32 mouse cellular contexts compared by ENCODE assay signal in genomic region chr8:70458462-70458861, GRCm38 (mm10). TPM values are rescaled to one million over a fixed set of nuclear protein-coding genes. Genes with fewer than 3 reads are reported as not detected.
DNase-seq lines count a peak whose midpoint lies in the region; ATAC-seq and TF ChIP-seq lines count a peak whose summit lies in the region.
"Had no signal": no experiment of that assay in that cellular context is flagged by ENCODE, and none has a peak within 500 bp of the region (broad histone marks: within the 10 kb centered on the region; RNA-seq: fewer than 3 reads in every experiment).

No protein-coding gene starts in this region.

- peak overlapping the region; percentile 17; the same call in 1 of the 2 replicates for H3K27ac ChIP-seq in cerebellum, adult 2 months (ENCODE audit: insufficient read depth, low read length)
- H3K27ac ChIP-seq: embryonic facial prominence, embryonic 10.5 days; embryonic facial prominence, embryonic 13.5 days; forebrain, embryonic 12.5 days; forebrain, embryonic 15.5 days; hindbrain, embryonic 13.5 days had no signal

- WGBS in cerebellum, adult 2 months = 39% methylated on average over 3 of the region's 3 CpGs

- H3K4me1 ChIP-seq in cerebellum, adult 2 months (ENCODE audit: control insufficient read depth, insufficient read depth, low read length) = peaks cover 67% of the 10 kb centered on the region
- peaks cover 85% of the 10 kb centered on the region for H3K4me1 ChIP-seq in megakaryocyte, embryonic 14.5 days
- H3K4me1 ChIP-seq: forebrain, embryonic 15.5 days had no signal

- H3K4me3 ChIP-seq in cerebellum, adult 2 months (replicated peaks; ENCODE audit: insufficient read depth, low read depth, low read length) = no peak overlapping the region
- H3K4me3 ChIP-seq in megakaryocyte, embryonic 14.5 days (replicated peaks) = peak overlapping the region; percentile 73
- H3K4me3 ChIP-seq: embryonic facial prominence, embryonic 10.5 days; embryonic facial prominence, embryonic 13.5 days; erythroblast, embryonic 14.5 days; forebrain, embryonic 12.5 days; forebrain, embryonic 15.5 days; hindbrain, embryonic 13.5 days had no signal

- peaks cover 8% of the 10 kb centered on the region for H3K9me3 ChIP-seq in megakaryocyte, embryonic 14.5 days
- H3K9me3 ChIP-seq: embryonic facial prominence, embryonic 10.5 days; embryonic facial prominence, embryonic 13.5 days; forebrain, embryonic 12.5 days; forebrain, embryonic 15.5 days; hindbrain, embryonic 13.5 days had no signal

- no peak for ATAC-seq in megakaryocyte, adult 5-6 weeks (ENCODE audit: poor library complexity, severe bottlenecking)
- ATAC-seq: activated CD4-positive, CD25-positive, alpha-beta regulatory T cell, adult 4 months; CD4-positive, CD25-positive, alpha-beta regulatory T cell, adult 4 months; forebrain, embryonic 15.5 days; hindbrain, embryonic 16.5 days; inflammation-experienced regulatory T-cells, adult 6 months; intestine, embryonic 16.5 days had no signal

- DNase-seq in adrenal gland, adult 2 months = peak; percentile 68
- no peak for DNase-seq in adrenal gland, postnatal 4 days (ENCODE audit: low spot score in 2 of 2)
- peak in 1 of 2 experiments; percentile 25 for DNase-seq in cerebellum, adult 2 months
- no peak for DNase-seq in cerebellum, adult 11 months
- DNase-seq in NIH3T3 (ENCODE audit: low read depth) = peak; percentile 40
- DNase-seq in kidney, postnatal 14 days = no peak
- DNase-seq: cerebellum, adult 8-10 months; cerebellum, postnatal 10 days; cerebellum, postnatal 36 days; embryo, embryonic 11 days; gastrocnemius, postnatal 25 days; heart, adult 18-20 months; kidney, adult 18-20 months; kidney, adult 9 months had no signal

- TF ChIP-seq CTCF in cerebellum, adult 2 months (IDR thresholded peaks at IDR 0.05; ENCODE audit: borderline replicate concordance, insufficient read depth, low read depth, low read length) = no peak

- H3K27me3 ChIP-seq in cerebellum, adult 2 months (ENCODE audit: control insufficient read depth, insufficient read depth, low read length) = no peaks in the 10 kb centered on the region
- H3K27me3 ChIP-seq in megakaryocyte, embryonic 14.5 days (replicated peaks) = no peaks in the 10 kb centered on the region
- H3K27me3 ChIP-seq: embryonic facial prominence, embryonic 13.5 days; forebrain, embryonic 12.5 days; forebrain, embryonic 15.5 days had no signal

- H3K36me3 ChIP-seq in megakaryocyte, embryonic 14.5 days (replicated peaks; ENCODE audit: low read length) = peaks cover 93% of the 10 kb centered on the region
- H3K36me3 ChIP-seq: forebrain, embryonic 12.5 days; forebrain, embryonic 15.5 days; hindbrain, embryonic 13.5 days had no signal

- no peak for TF ChIP-seq POLR2A in cerebellum, adult 2 months (IDR thresholded peaks at IDR 0.05; ENCODE audit: borderline replicate concordance, insufficient read depth, low read length)

RNA-seq across cellular contexts. Expression of gene Klhl26, which starts 18.3 kb away (rescaled TPM):
- 10 to 100 TPM; 21.7 to 25.8 TPM for total RNA-seq in adrenal gland, adult 2 months (2021)
- 119 and 121 TPM in 2 replicates for polyA plus RNA-seq in adrenal gland, adult 2 months (2012; rRNA removed)
- 10 to 100 TPM; 18.7 to 20.4 TPM for total RNA-seq in adrenal gland, postnatal 4 days (2021)
- 62.4 and 68.5 TPM in 2 replicates for polyA plus RNA-seq in cerebellum, adult 2 months (2012; rRNA removed)
- 10.3 and 19.1 TPM in 2 replicates for polyA plus RNA-seq in megakaryocyte, embryonic 14.5 days (2012; ENCODE audit: insufficient read depth, low replicate concordance)
- total RNA-seq in megakaryocyte, adult 5-6 weeks (2015) = 1.6 and 2.4 TPM in 2 replicates
- total RNA-seq in megakaryocyte, adult 5-6 weeks (2017) = 3.6 and 5.4 TPM in 2 replicates

RNA-seq across cellular contexts. Expression of gene Crtc1, which starts 19.1 kb away (rescaled TPM):
- 10 to 100 TPM; 20.6 to 25.0 TPM for total RNA-seq in adrenal gland, adult 2 months (2021)
- 48.5 and 50.5 TPM in 2 replicates for polyA plus RNA-seq in adrenal gland, adult 2 months (2012; rRNA removed)
- 10 to 100 TPM; 33.2 to 34.5 TPM for total RNA-seq in adrenal gland, postnatal 4 days (2021)
- 90.2 and 105 TPM in 2 replicates for polyA plus RNA-seq in cerebellum, adult 2 months (2012; rRNA removed)
- 17.9 and 34.0 TPM in 2 replicates for polyA plus RNA-seq in megakaryocyte, embryonic 14.5 days (2012; ENCODE audit: insufficient read depth, low replicate concordance)
- total RNA-seq in megakaryocyte, adult 5-6 weeks (2015) = 2.7 and 3.9 TPM in 2 replicates
- 2.2 TPM in 2 replicates for total RNA-seq in megakaryocyte, adult 5-6 weeks (2017)

RNA-seq across cellular contexts. Expression of gene Tmem59l, which starts 28.7 kb away (rescaled TPM):
- 10 to 100 TPM; 16.8 to 24.3 TPM for total RNA-seq in adrenal gland, adult 2 months (2021)
- polyA plus RNA-seq in adrenal gland, adult 2 months (2012; rRNA removed) = 42.9 and 55.8 TPM in 2 replicates
- total RNA-seq in adrenal gland, postnatal 4 days (2021) = 1 to 10 TPM; 3.6 to 5.0 TPM
- 524 and 552 TPM in 2 replicates for polyA plus RNA-seq in cerebellum, adult 2 months (2012; rRNA removed)
- not detected in 2 replicates for polyA plus RNA-seq in megakaryocyte, embryonic 14.5 days (2012; ENCODE audit: insufficient read depth, low replicate concordance)
- not detected in 2 replicates for total RNA-seq in megakaryocyte, adult 5-6 weeks (2015)
- not detected in 2 replicates for total RNA-seq in megakaryocyte, adult 5-6 weeks (2017)
- total RNA-seq: gastrocnemius, adult 8-10 months; gastrocnemius, postnatal 25 days; heart, adult 18-20 months; heart, postnatal 25 days; MEL had no signal
- polyA plus RNA-seq: CD4-positive, CD25-positive, alpha-beta regulatory T cell, adult 4 months; erythroblast, embryonic 14.5 days; heart, postnatal 0 days had no signal

RNA-seq across cellular contexts. Expression of gene Crlf1, which starts 34.5 kb away (rescaled TPM):
- 1 to 10 TPM in 1 of 2 experiments, under 1 TPM in 1; 0.58 to 1.4 TPM for total RNA-seq in adrenal gland, adult 2 months (2021)
- polyA plus RNA-seq in adrenal gland, adult 2 months (2012; rRNA removed) = 0.58 and 1.2 TPM in 2 replicates
- under 1 TPM in 1 of 2 experiments, not detected in 1; 0.45 TPM for total RNA-seq in adrenal gland, postnatal 4 days (2021)
- 3.8 and 4.0 TPM in 2 replicates for polyA plus RNA-seq in cerebellum, adult 2 months (2012; rRNA removed)
- not detected in 2 replicates for polyA plus RNA-seq in megakaryocyte, embryonic 14.5 days (2012; ENCODE audit: insufficient read depth, low replicate concordance)
- not detected in 2 replicates for total RNA-seq in megakaryocyte, adult 5-6 weeks (2015)
- not detected in 2 replicates for total RNA-seq in megakaryocyte, adult 5-6 weeks (2017)
- total RNA-seq: hematopoietic stem cell, adult 5-6 weeks had no signal
- polyA plus RNA-seq: activated CD4-positive, CD25-positive, alpha-beta regulatory T cell, adult 4 months; CD4-positive, CD25-positive, alpha-beta regulatory T cell, adult 4 months; inflammation-experienced regulatory T-cells, adult 6 months had no signal

RNA-seq across cellular contexts. Expression of gene Rex1bd, which starts 48.1 kb away (rescaled TPM):
- 100 to 1,000 TPM; 148 to 164 TPM for total RNA-seq in adrenal gland, adult 2 months (2021)
- 327 and 373 TPM in 2 replicates for polyA plus RNA-seq in adrenal gland, adult 2 months (2012; rRNA removed)
- 100 to 1,000 TPM; 105 to 109 TPM for total RNA-seq in adrenal gland, postnatal 4 days (2021)
- polyA plus RNA-seq in cerebellum, adult 2 months (2012; rRNA removed) = 184 and 189 TPM in 2 replicates
- polyA plus RNA-seq in megakaryocyte, embryonic 14.5 days (2012; ENCODE audit: insufficient read depth, low replicate concordance) = 135 and 319 TPM in 2 replicates
- 40.4 and 47.5 TPM in 2 replicates for total RNA-seq in megakaryocyte, adult 5-6 weeks (2015)
- total RNA-seq in megakaryocyte, adult 5-6 weeks (2017) = 37.3 and 43.7 TPM in 2 replicates

Comparison
In these comparisons a context has a peak if more than half of its experiments do, and no peak if none do; other contexts are left out.
1. DNase-seq: peak in adrenal gland, adult 2 months (single experiment) and NIH3T3 (single experiment); none in adrenal gland, postnatal 4 days (0 of 2), cerebellum, adult 11 months (single experiment) and kidney, postnatal 14 days (single experiment).
2. RNA of gene Crtc1, which starts 19.1 kb away (total RNA-seq): 33.2 to 34.5 TPM in adrenal gland, postnatal 4 days and 20.6 to 25.0 TPM in adrenal gland, adult 2 months; 2.2 to 3.9 TPM in megakaryocyte, adult 5-6 weeks; every median in the first group is over 4 times any median in the second.
3. RNA of gene Tmem59l, which starts 28.7 kb away (total RNA-seq): 16.8 to 24.3 TPM in adrenal gland, adult 2 months and 3.6 to 5.0 TPM in adrenal gland, postnatal 4 days; not detected in megakaryocyte, adult 5-6 weeks; every median in the first group is over 4 times any median in the second.